Mouse (Mus musculus) mouse embryonic stem cell (cell line): ENCODE results near the gene Sema4d.

Source experiments
- in situ Hi-C, 2 experiments: fragments of 300-500 bp; cut with MboI; formaldehyde crosslinking; loops; 1 replicate in 1 of 2; 3 replicates in 1 of 2; pipeline ENCODE4 v1.14.3; 2019 to 2020; ENCODE audit warnings: low sequenced_read_pairs in 2 of 2, low pct_unique_long_range_greater_than_20kb in 1 of 2, mixed read lengths in 1 of 2; ENCODE audit not compliant: unreplicated experiment in 1 of 2

The Sema4d gene

GRCm38 (mm10) chr13:51742551-51743052 lies 50.9 kb downstream of the Sema4d start:
- in situ Hi-C loops: no loop called here

GRCm38 (mm10) chr13:51740776-51741175 lies 52.8 kb downstream of the Sema4d start:
- in situ Hi-C loops: no loop called here

- in situ Hi-C loops: no loop called here
Observed at GRCm38 (mm10) chr13:51739713-51740112, 53.8 kb downstream of the Sema4d start.

- in situ Hi-C loops: no loop called here
Observed at GRCm38 (mm10) chr13:51738531-51739117, 54.9 kb downstream of the Sema4d start.

GRCm38 (mm10) chr13:51737949-51738513 lies 55.5 kb downstream of the Sema4d start:
- in situ Hi-C loops: no loop called here

- in situ Hi-C loops: no loop called here
Observed at GRCm38 (mm10) chr13:51737033-51737948, 56.3 kb downstream of the Sema4d start.

- in situ Hi-C loops: no loop called here
Observed at GRCm38 (mm10) chr13:51736007-51736911, 57.3 kb downstream of the Sema4d start.

GRCm38 (mm10) chr13:51734556-51734955 lies 59.0 kb downstream of the Sema4d start:
- in situ Hi-C loops: no loop called here

GRCm38 (mm10) chr13:51732097-51732664 lies 61.4 kb downstream of the Sema4d start:
- in situ Hi-C loops: no loop called here

- in situ Hi-C loops: no loop called here
Observed at GRCm38 (mm10) chr13:51731474-51731873, 62.1 kb downstream of the Sema4d start.

- in situ Hi-C loops: no loop called here
Observed at GRCm38 (mm10) chr13:51729887-51730361, 63.6 kb downstream of the Sema4d start.

- in situ Hi-C loops: no loop called here
Observed at GRCm38 (mm10) chr13:51727364-51727763, 66.2 kb downstream of the Sema4d start.

GRCm38 (mm10) chr13:51725926-51726574 lies 67.5 kb downstream of the Sema4d start:
- in situ Hi-C loops: no loop called here

- in situ Hi-C loops: no loop called here
Observed at GRCm38 (mm10) chr13:51725446-51725845, 68.1 kb downstream of the Sema4d start.

GRCm38 (mm10) chr13:51724566-51724965 lies 69.0 kb downstream of the Sema4d start:
- in situ Hi-C loops: no loop called here

- in situ Hi-C loops: no loop called here
Observed at GRCm38 (mm10) chr13:51723114-51723513, 70.4 kb downstream of the Sema4d start.

- in situ Hi-C loops: no loop called here
Observed at GRCm38 (mm10) chr13:51720556-51720955, 73.0 kb downstream of the Sema4d start.
